Mouse (Mus musculus) thymus, adult 2 months (tissue): ENCODE results near the gene E130114P18Rik.

Source experiments
- CTCF ChIP-seq: fragments of 200-500 bp; IDR thresholded peaks from 2 replicates; pipeline ENCODE4 v1.5.1; 2012; ENCODE audit warnings: mild to moderate bottlenecking, control low read depth, low read length, moderate library complexity, borderline replicate concordance; ENCODE audit not compliant: control insufficient read depth, poor library complexity, insufficient read depth; ENCODE audit errors: extremely low read depth
- POLR2A ChIP-seq: fragments of 200-500 bp; IDR thresholded peaks from 2 replicates; pipeline ENCODE4 v1.6.1; 2012; ENCODE audit warnings: mild to moderate bottlenecking, low read length, control low read depth, moderate library complexity; ENCODE audit not compliant: control insufficient read depth, poor library complexity, insufficient read depth; ENCODE audit errors: extremely low read depth

DNA sequence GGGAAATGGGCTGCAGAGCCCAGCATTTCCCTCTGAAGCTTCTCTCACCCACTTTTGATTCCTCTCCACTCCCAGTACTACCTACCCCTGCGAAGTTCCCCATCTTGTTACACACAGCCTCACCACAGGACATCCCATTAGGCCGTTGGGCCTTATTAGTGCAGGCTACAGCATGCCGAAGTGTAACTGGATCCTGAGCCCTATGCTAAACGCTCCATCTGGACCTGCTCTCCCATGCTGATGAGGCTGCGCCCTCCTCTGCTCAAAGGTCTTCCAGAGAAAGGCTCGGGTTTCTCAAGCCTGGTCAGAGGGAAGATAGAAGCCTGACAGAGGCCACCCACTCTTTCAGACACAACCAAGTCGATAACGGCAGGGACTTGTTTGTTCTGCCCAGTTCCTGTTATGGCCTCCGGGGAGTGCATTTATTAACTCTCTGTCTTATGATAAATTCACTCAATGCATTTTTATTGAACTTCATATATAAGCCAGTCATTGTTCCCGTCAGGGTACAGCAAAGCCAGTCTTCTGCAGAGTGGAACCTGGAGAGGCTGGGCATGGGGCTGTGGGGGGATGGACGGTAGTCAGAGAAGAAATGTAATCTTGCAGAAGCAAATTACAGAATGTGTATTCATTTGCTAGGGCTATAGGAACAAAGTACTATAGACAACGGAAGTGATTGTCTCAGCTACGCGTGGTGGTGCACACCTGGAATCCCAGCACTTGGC is 148.8 kb downstream of the E130114P18Rik start:
- no peak for TF ChIP-seq CTCF
- no peak for TF ChIP-seq POLR2A
